In the genomic region with DNA sequence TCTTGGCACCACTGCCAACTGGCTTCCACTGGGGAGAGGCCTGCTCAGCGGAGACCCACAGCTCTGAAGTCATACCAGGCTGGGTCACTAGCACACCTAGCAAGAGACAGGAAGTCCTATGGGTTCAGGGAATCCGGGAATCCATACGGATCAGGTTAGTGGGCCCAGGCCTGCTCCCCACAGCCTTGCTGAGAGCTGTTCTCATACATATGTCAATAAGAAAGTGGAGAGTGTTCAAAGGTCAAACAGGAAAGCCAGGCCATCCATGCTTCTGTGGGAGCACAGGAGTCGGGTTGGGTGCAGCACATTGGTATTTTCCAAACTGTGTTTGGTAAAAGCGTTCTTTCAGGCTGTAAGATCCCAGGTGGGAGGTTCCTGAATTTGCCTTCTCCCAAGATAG, we compare ENCODE assay signal across 26 mouse cellular contexts. TPM values are rescaled to one million over a fixed set of nuclear protein-coding genes. Genes with fewer than 3 reads are reported as not detected.
DNase-seq lines count a peak whose midpoint lies in the region; ATAC-seq lines count a peak whose summit lies in the region.
"Had no signal": no experiment of that assay in that cellular context is flagged by ENCODE, and none has a peak within 500 bp of the region (broad histone marks: within the 10 kb centered on the region; RNA-seq: fewer than 3 reads in every experiment).

No protein-coding gene starts in this region.

- no peaks in the 10 kb centered on the region for H3K36me3 ChIP-seq in liver, embryonic 12.5 days
- H3K36me3 ChIP-seq in liver, embryonic 11.5 days (ENCODE audit: control insufficient read depth, insufficient read depth, low read length): no peaks in the 10 kb centered on the region
- no peaks in the 10 kb centered on the region for H3K36me3 ChIP-seq in intestine, embryonic 15.5 days
- no peaks in the 10 kb centered on the region for H3K36me3 ChIP-seq in intestine, embryonic 16.5 days (ENCODE audit: control insufficient read depth, insufficient read depth, low read length)
- H3K36me3 ChIP-seq in embryonic facial prominence, embryonic 10.5 days (replicated peaks): no peaks in the 10 kb centered on the region
- H3K36me3 ChIP-seq: forebrain, embryonic 10.5 days; heart, embryonic 12.5 days; heart, embryonic 15.5 days had no signal

- H3K4me1 ChIP-seq in liver, embryonic 12.5 days: peaks cover 3% of the 10 kb centered on the region
- H3K4me1 ChIP-seq in liver, embryonic 11.5 days (replicated peaks; ENCODE audit: control insufficient read depth, insufficient read depth, low read length): no peaks in the 10 kb centered on the region
- no peaks in the 10 kb centered on the region; the same call in 1 of the 2 replicates for H3K4me1 ChIP-seq in intestine, embryonic 15.5 days (replicated peaks)
- peaks cover 2% of the 10 kb centered on the region; the same call in 1 of the 2 replicates for H3K4me1 ChIP-seq in intestine, embryonic 16.5 days (ENCODE audit: control insufficient read depth, insufficient read depth, low read length)
- peaks cover 7% of the 10 kb centered on the region; the same call in 1 of the 2 replicates for H3K4me1 ChIP-seq in embryonic facial prominence, embryonic 10.5 days
- H3K4me1 ChIP-seq: forebrain, embryonic 13.5 days had no signal

- no peak overlapping the region for H3K4me3 ChIP-seq in liver, embryonic 12.5 days
- no peak overlapping the region for H3K4me3 ChIP-seq in liver, embryonic 11.5 days (ENCODE audit: low read depth, low read length)
- no peak overlapping the region for H3K4me3 ChIP-seq in intestine, embryonic 15.5 days (replicated peaks)
- H3K4me3 ChIP-seq in intestine, embryonic 16.5 days (ENCODE audit: low read length): no peak overlapping the region
- no peak overlapping the region for H3K4me3 ChIP-seq in embryonic facial prominence, embryonic 10.5 days
- H3K4me3 ChIP-seq: forebrain, embryonic 10.5 days; forebrain, embryonic 13.5 days; heart, embryonic 12.5 days; heart, embryonic 15.5 days; hindbrain, embryonic 10.5 days; hindbrain, embryonic 13.5 days had no signal

- peak overlapping the region; percentile 4; the same call in 1 of the 2 replicates for H3K9ac ChIP-seq in liver, embryonic 12.5 days
- no peak overlapping the region for H3K9ac ChIP-seq in liver, embryonic 11.5 days (ENCODE audit: low read depth, low read length)
- H3K9ac ChIP-seq in intestine, embryonic 15.5 days: no peak overlapping the region
- H3K9ac ChIP-seq in intestine, embryonic 16.5 days (ENCODE audit: low read depth, low read length): no peak overlapping the region
- H3K9ac ChIP-seq: forebrain, embryonic 13.5 days; heart, embryonic 12.5 days; heart, embryonic 15.5 days; hindbrain, embryonic 13.5 days had no signal

- no peak for DNase-seq in liver, embryonic 11.5 days (ENCODE audit: low spot score)
- DNase-seq in embryonic facial prominence, embryonic 10.5 days (ENCODE audit: low spot score): no peak
- no peak for DNase-seq in testis, postnatal 14 days (ENCODE audit: low spot score)
- DNase-seq: adrenal gland, adult 2 months; adrenal gland, postnatal 14 days; cerebellum, adult 11 months; cerebellum, adult 2 months; cerebellum, adult 9-11 months; cerebellum, postnatal 25 days; embryo, embryonic 11 days; gastrocnemius, postnatal 14 days; heart, adult 18-20 months; heart, postnatal 10 days; heart, postnatal 36 days had no signal

- H3K27ac ChIP-seq in liver, embryonic 12.5 days: no peak overlapping the region
- no peak overlapping the region for H3K27ac ChIP-seq in liver, embryonic 11.5 days (ENCODE audit: low read depth, low read length)
- no peak overlapping the region for H3K27ac ChIP-seq in intestine, embryonic 15.5 days
- H3K27ac ChIP-seq in intestine, embryonic 16.5 days (ENCODE audit: low read length): no peak overlapping the region
- no peak overlapping the region for H3K27ac ChIP-seq in embryonic facial prominence, embryonic 10.5 days (replicated peaks)
- H3K27ac ChIP-seq: forebrain, embryonic 10.5 days; forebrain, embryonic 13.5 days; heart, embryonic 15.5 days; hindbrain, embryonic 10.5 days; hindbrain, embryonic 13.5 days had no signal

- no peak overlapping the region for H3K4me2 ChIP-seq in liver, embryonic 12.5 days
- H3K4me2 ChIP-seq in liver, embryonic 11.5 days: no peak overlapping the region
- no peak overlapping the region for H3K4me2 ChIP-seq in intestine, embryonic 15.5 days (replicated peaks)
- H3K4me2 ChIP-seq in intestine, embryonic 16.5 days (ENCODE audit: low read depth, low read length): no peak overlapping the region
- H3K4me2 ChIP-seq: forebrain, embryonic 13.5 days; heart, embryonic 12.5 days; heart, embryonic 15.5 days; hindbrain, embryonic 13.5 days had no signal

- H3K9me3 ChIP-seq in liver, embryonic 12.5 days (replicated peaks): no peaks in the 10 kb centered on the region
- H3K9me3 ChIP-seq in liver, embryonic 11.5 days (ENCODE audit: control insufficient read depth, low read length): no peaks in the 10 kb centered on the region
- no peaks in the 10 kb centered on the region for H3K9me3 ChIP-seq in intestine, embryonic 15.5 days
- H3K9me3 ChIP-seq in intestine, embryonic 16.5 days (ENCODE audit: control insufficient read depth, low read length): no peaks in the 10 kb centered on the region
- no peaks in the 10 kb centered on the region for H3K9me3 ChIP-seq in embryonic facial prominence, embryonic 10.5 days
- H3K9me3 ChIP-seq: forebrain, embryonic 10.5 days; forebrain, embryonic 13.5 days; heart, embryonic 12.5 days; heart, embryonic 15.5 days; hindbrain, embryonic 10.5 days; hindbrain, embryonic 13.5 days had no signal

- WGBS in liver, embryonic 12.5 days (ENCODE audit: insufficient replicate concordance): 70% methylated on average over 5 of the region's 5 CpGs
- 80% methylated on average over 5 of the region's 5 CpGs for WGBS in liver, embryonic 11.5 days
- WGBS in intestine, embryonic 15.5 days: 64% methylated on average over 5 of the region's 5 CpGs
- WGBS in intestine, embryonic 16.5 days: 68% methylated on average over 5 of the region's 5 CpGs
- WGBS in embryonic facial prominence, embryonic 10.5 days: 88% methylated on average over 5 of the region's 5 CpGs

- H3K27me3 ChIP-seq in liver, embryonic 12.5 days (replicated peaks): peaks cover 12% of the 10 kb centered on the region; the same call in 1 of the 2 replicates
- H3K27me3 ChIP-seq in liver, embryonic 11.5 days (replicated peaks; ENCODE audit: control insufficient read depth, insufficient read depth, low read length): no peaks in the 10 kb centered on the region
- H3K27me3 ChIP-seq in intestine, embryonic 15.5 days (replicated peaks): no peaks in the 10 kb centered on the region
- no peaks in the 10 kb centered on the region for H3K27me3 ChIP-seq in intestine, embryonic 16.5 days (replicated peaks; ENCODE audit: control insufficient read depth, insufficient read depth, low read length)
- no peaks in the 10 kb centered on the region for H3K27me3 ChIP-seq in embryonic facial prominence, embryonic 10.5 days (replicated peaks; ENCODE audit: low read depth, poor library complexity, severe bottlenecking)
- H3K27me3 ChIP-seq: forebrain, embryonic 13.5 days; heart, embryonic 12.5 days; heart, embryonic 15.5 days; hindbrain, embryonic 13.5 days had no signal

- ATAC-seq in liver, embryonic 12.5 days: no peak
- no peak for ATAC-seq in liver, embryonic 11.5 days (replicated peaks; ENCODE audit: low FRiP score)
- ATAC-seq in intestine, embryonic 15.5 days: peak; percentile 57
- peak; percentile 68 for ATAC-seq in intestine, embryonic 16.5 days
- ATAC-seq: CD4-positive, CD25-positive, alpha-beta regulatory T cell, adult 4 months; forebrain, embryonic 13.5 days; forebrain, embryonic 16.5 days; hindbrain, embryonic 16.5 days had no signal

RNA-seq across cellular contexts. Expression of a gene that starts 5.6 kb away (rescaled TPM):
- polyA plus RNA-seq in liver, embryonic 12.5 days (2016; fragmentation: Nextera tagmentation; extraction: Ambion mirVana): 20.7 and 21.7 TPM in 2 replicates
- polyA plus RNA-seq in liver, embryonic 11.5 days (2014; fragmentation: Nextera tagmentation; extraction: Ambion mirVana): 27.9 and 28.1 TPM in 2 replicates
- polyA plus RNA-seq in intestine, embryonic 15.5 days (2015; fragmentation: Nextera tagmentation; extraction: Ambion mirVana): 43.7 and 45.4 TPM in 2 replicates
- polyA plus RNA-seq in intestine, embryonic 16.5 days (2015; fragmentation: Nextera tagmentation; extraction: Ambion mirVana): 39.7 and 45.0 TPM in 2 replicates
- polyA plus RNA-seq in embryonic facial prominence, embryonic 10.5 days (2016; fragmentation: Nextera tagmentation; extraction: Ambion mirVana): 48.7 and 51.5 TPM in 2 replicates

RNA-seq across cellular contexts. Expression of a gene that starts 32.3 kb away (rescaled TPM):
- 5.6 and 7.1 TPM in 2 replicates for polyA plus RNA-seq in liver, embryonic 12.5 days (2016; fragmentation: Nextera tagmentation; extraction: Ambion mirVana)
- 11.6 and 13.0 TPM in 2 replicates for polyA plus RNA-seq in liver, embryonic 11.5 days (2014; fragmentation: Nextera tagmentation; extraction: Ambion mirVana)
- 13.3 and 13.6 TPM in 2 replicates for polyA plus RNA-seq in intestine, embryonic 15.5 days (2015; fragmentation: Nextera tagmentation; extraction: Ambion mirVana)
- 12.3 and 12.7 TPM in 2 replicates for polyA plus RNA-seq in intestine, embryonic 16.5 days (2015; fragmentation: Nextera tagmentation; extraction: Ambion mirVana)
- polyA plus RNA-seq in embryonic facial prominence, embryonic 10.5 days (2016; fragmentation: Nextera tagmentation; extraction: Ambion mirVana): 16.4 and 18.2 TPM in 2 replicates

Comparison
In these comparisons a context has a peak if more than half of its experiments do, and no peak if none do; other contexts are left out.
1. ATAC-seq: peak in intestine, embryonic 15.5 days (single experiment) and intestine, embryonic 16.5 days (single experiment); none in liver, embryonic 12.5 days (single experiment) and liver, embryonic 11.5 days (single experiment).